Mouse (Mus musculus): Measurements from ENCODE around the gene Cyp2c54. TPM values are rescaled to one million over a fixed set of nuclear protein-coding genes. Genes with fewer than 3 reads are reported as not detected.

Cyp2c54 gene
- not detected in 2 replicates for polyA plus RNA-seq (2012; rRNA removed)

DNA sequence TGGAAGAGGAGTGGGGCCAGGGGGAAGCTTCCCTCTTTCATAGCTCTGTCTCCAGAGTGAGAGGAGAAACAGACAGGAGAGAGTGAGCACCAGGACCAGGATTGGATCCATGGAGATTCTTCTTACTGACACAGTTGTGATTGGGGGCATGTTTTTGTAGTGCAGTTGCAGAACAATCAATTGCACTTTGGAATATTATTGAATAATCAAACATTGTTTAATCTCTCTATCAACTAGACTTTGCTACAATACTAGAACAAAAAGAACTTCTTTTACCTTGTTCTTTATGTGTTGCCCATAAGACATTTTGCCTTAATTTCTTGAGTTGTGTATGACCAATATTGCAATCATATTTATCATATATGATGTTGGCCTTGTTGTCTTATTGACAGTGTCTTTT lies at the start of gene Cyp2c54:
Cyp2c54 (minus strand) TSS at position 127 of the 400 bp plus-strand sequence.

DNA sequence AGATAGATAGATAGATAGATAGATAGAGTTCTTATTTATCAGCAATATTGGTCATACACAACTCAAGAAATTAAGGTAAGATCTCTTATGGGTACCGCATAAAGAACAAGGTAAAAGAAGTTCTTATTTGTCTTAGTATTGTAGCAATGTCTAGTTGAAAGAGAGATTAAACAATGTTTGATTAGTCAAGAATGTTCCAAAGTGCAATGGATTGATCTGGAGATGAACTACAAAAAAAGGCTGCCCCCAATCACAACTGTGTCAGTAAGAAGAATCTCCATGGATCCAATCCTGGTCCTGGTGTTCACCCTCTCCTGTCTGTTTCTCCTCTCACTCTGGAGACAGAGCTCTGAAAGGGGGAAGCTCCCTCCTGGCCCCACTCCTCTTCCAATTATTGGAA lies 15.8 kb upstream of the Cyp2c54 start, which contains the start of gene Cyp2c50:
Cyp2c50 (plus strand) TSS at position 268 of the 400 bp plus-strand sequence.

DNA sequence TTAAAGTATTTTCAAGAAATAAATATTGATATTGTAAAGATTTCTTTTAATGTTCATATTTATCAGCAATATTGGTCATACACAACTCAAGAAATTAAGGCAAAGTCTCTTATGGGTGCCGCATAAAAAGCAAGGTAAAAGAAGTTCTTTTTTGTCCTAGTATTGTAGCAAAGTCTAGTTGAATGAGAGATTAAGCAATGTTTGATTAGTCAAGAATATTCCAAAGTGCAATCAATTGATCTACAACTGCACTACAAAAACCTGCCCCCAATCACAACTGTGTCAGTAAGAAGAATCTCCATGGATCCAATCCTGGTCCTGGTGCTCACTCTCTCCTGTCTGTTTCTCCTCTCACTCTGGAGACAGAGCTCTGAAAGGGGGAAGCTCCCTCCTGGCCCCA lies 81.5 kb downstream of the Cyp2c54 start, which contains the start of gene Cyp2c37:
Cyp2c37 (plus strand) TSS at position 285 of the 400 bp plus-strand sequence.

Other genes with a start within 250 kb of the Cyp2c54 start
- not detected in 2 replicates for gene Cyp2c69, start 187.0 kb downstream of the Cyp2c54 start, polyA plus RNA-seq (2012; rRNA removed)
- gene Cyp2c37, start 81.4 kb downstream of the Cyp2c54 start, polyA plus RNA-seq (2012; rRNA removed) = not detected in 2 replicates
- not detected in 2 replicates for gene Cyp2c50, start 15.9 kb upstream of the Cyp2c54 start, polyA plus RNA-seq (2012; rRNA removed)
- gene Cyp2c70, start 113.5 kb upstream of the Cyp2c54 start, polyA plus RNA-seq (2012; rRNA removed) = not detected in 2 replicates
- gene Pdlim1, start 198.0 kb upstream of the Cyp2c54 start, polyA plus RNA-seq (2012; rRNA removed) = 79.6 and 95.4 TPM in 2 replicates

Data from stomach, adult 2 months (tissue).